Comparison of ENCODE assay signal across 11 mouse cellular contexts in the genomic region with DNA sequence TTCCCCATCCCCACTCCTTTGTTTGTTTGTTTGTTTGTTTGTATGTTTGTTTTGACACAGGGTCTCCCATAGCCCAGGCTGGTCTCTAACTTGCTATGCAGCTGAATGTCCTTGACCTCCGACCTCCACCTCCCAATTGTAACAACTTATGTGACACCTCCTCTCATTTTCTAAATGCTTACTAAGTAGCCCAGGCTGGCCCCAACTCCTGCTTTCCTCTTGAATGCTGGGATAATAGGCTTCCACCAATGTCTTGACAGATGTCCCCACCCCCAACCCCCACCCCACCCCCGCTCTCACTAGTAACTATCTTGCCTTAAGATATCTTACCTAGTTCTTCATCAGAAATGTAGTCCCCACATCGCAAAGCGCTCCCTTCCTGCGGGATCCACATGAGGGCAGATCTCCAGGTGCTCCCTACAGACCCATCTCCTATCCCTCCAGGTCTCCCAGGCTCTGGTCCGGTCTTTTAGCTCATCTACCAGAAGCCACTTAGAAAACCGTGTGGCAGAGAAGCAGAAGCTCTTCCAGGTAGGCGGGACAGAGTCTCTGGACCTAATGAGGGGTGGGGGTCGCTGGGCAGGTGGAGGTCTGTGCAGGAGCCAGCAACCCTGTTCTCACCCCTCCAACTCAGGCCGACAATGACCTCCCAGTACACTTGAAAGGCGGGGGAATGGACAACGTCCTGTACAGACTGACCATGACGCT. TPM values are rescaled to one million over a fixed set of nuclear protein-coding genes. Genes with fewer than 3 reads are reported as not detected.
DNase-seq lines count a peak whose midpoint lies in the region; ATAC-seq and TF ChIP-seq lines count a peak whose summit lies in the region.
"Had no signal": no experiment of that assay in that cellular context is flagged by ENCODE, and none has a peak within 500 bp of the region (broad histone marks: within the 10 kb centered on the region; RNA-seq: fewer than 3 reads in every experiment).

No protein-coding gene starts in this region.

- WGBS in hindbrain, embryonic 13.5 days = 76% methylated on average over 13 of the region's 13 CpGs
- 71% methylated on average over 13 of the region's 13 CpGs for WGBS in hindbrain, embryonic 16.5 days
- 75% methylated on average over 13 of the region's 13 CpGs for WGBS in stomach, postnatal 0 days

- no peak overlapping the region for H3K4me3 ChIP-seq in hindbrain, embryonic 13.5 days
- H3K4me3 ChIP-seq in hindbrain, embryonic 16.5 days (ENCODE audit: low read length) = no peak overlapping the region
- no peak overlapping the region for H3K4me3 ChIP-seq in testis, adult 2 months (ENCODE audit: control insufficient read depth, low read depth, low read length)
- H3K4me3 ChIP-seq in stomach, postnatal 0 days (ENCODE audit: low read depth, low read length) = no peak overlapping the region
- H3K4me3 ChIP-seq: limb, embryonic 12.5 days had no signal

- no peak overlapping the region for H3K27ac ChIP-seq in hindbrain, embryonic 13.5 days
- H3K27ac ChIP-seq in hindbrain, embryonic 16.5 days (ENCODE audit: low read depth, low read length) = no peak overlapping the region
- 0 out of 2 replicates have a peak overlapping the region, but pooled peaks have one; percentile 3 for H3K27ac ChIP-seq in testis, adult 2 months (ENCODE audit: control insufficient read depth, insufficient read depth, low read depth, low read length)
- 0 out of 2 replicates have a peak overlapping the region, but pooled peaks have one; percentile 40 for H3K27ac ChIP-seq in stomach, postnatal 0 days (replicated peaks)
- H3K27ac ChIP-seq: limb, embryonic 12.5 days had no signal

- ATAC-seq in hindbrain, embryonic 13.5 days (ENCODE audit: low FRiP score) = no peak
- no peak for ATAC-seq in hindbrain, embryonic 16.5 days
- ATAC-seq in stomach, postnatal 0 days (ENCODE audit: low FRiP score, low TSS enrichment) = no peak

- TF ChIP-seq POLR2A in testis, adult 2 months (IDR thresholded peaks at IDR 0.05; ENCODE audit: control insufficient read depth, low read depth, low read length) = no peak

- peaks cover 49% of the 10 kb centered on the region for H3K36me3 ChIP-seq in hindbrain, embryonic 13.5 days
- peaks cover 22% of the 10 kb centered on the region for H3K36me3 ChIP-seq in hindbrain, embryonic 16.5 days (ENCODE audit: control insufficient read depth, insufficient read depth, low read length)
- H3K36me3 ChIP-seq in testis, adult 2 months (ENCODE audit: control insufficient read depth, insufficient read depth, low read length) = 0 out of 2 replicates have a peak, but pooled peaks cover 2% of the 10 kb centered on the region
- peaks cover 18% of the 10 kb centered on the region for H3K36me3 ChIP-seq in stomach, postnatal 0 days (ENCODE audit: control insufficient read depth, insufficient read depth, low read length)

- TF ChIP-seq CTCF in testis, adult 2 months (IDR thresholded peaks at IDR 0.05; ENCODE audit: control insufficient read depth, insufficient read depth, insufficient replicate concordance, low read depth, low read length) = no peak
- TF ChIP-seq CTCF in stomach, postnatal 0 days (IDR thresholded peaks at IDR 0.05; ENCODE audit: low read depth) = no peak

- H3K27me3 ChIP-seq in hindbrain, embryonic 13.5 days = no peaks in the 10 kb centered on the region
- no peaks in the 10 kb centered on the region for H3K27me3 ChIP-seq in hindbrain, embryonic 16.5 days (replicated peaks; ENCODE audit: control insufficient read depth, insufficient read depth, low read length)
- no peaks in the 10 kb centered on the region for H3K27me3 ChIP-seq in testis, adult 2 months (ENCODE audit: control insufficient read depth, insufficient read depth, low read length)
- no peaks in the 10 kb centered on the region for H3K27me3 ChIP-seq in stomach, postnatal 0 days (ENCODE audit: control insufficient read depth, insufficient read depth, low read length)
- H3K27me3 ChIP-seq: limb, embryonic 12.5 days had no signal

- peaks cover 11% of the 10 kb centered on the region for H3K4me1 ChIP-seq in hindbrain, embryonic 13.5 days (replicated peaks)
- no peaks in the 10 kb centered on the region; the same call in 1 of the 2 replicates for H3K4me1 ChIP-seq in hindbrain, embryonic 16.5 days (ENCODE audit: control insufficient read depth, insufficient read depth, low read depth, low read length)
- peaks cover 9% of the 10 kb centered on the region for H3K4me1 ChIP-seq in testis, adult 2 months (ENCODE audit: control insufficient read depth, insufficient read depth, low read length)
- no peaks in the 10 kb centered on the region for H3K4me1 ChIP-seq in stomach, postnatal 0 days (replicated peaks; ENCODE audit: control insufficient read depth, insufficient read depth)

- H3K9me3 ChIP-seq in hindbrain, embryonic 13.5 days = no peaks in the 10 kb centered on the region
- no peaks in the 10 kb centered on the region for H3K9me3 ChIP-seq in hindbrain, embryonic 16.5 days (ENCODE audit: control insufficient read depth, low read length)
- no peaks in the 10 kb centered on the region for H3K9me3 ChIP-seq in stomach, postnatal 0 days (ENCODE audit: control insufficient read depth, low read length)
- H3K9me3 ChIP-seq: forebrain, embryonic 10.5 days; limb, embryonic 12.5 days had no signal

- peak; percentile 26 for DNase-seq in adrenal gland, postnatal 14 days
- no peak for DNase-seq in adrenal gland, postnatal 36 days
- DNase-seq in testis, postnatal 14 days (ENCODE audit: low spot score) = no peak
- no peak for DNase-seq in stomach, postnatal 0 days (ENCODE audit: low spot score)
- no peak for DNase-seq in left cerebral cortex, postnatal 25 days (ENCODE audit: low spot score in 2 of 2)
- DNase-seq: right cerebral cortex, postnatal 25 days had no signal

- TF ChIP-seq EP300 in stomach, postnatal 0 days (optimal IDR thresholded peaks at IDR 0.05) = no peak

- intact Hi-C loops in left cerebral cortex, postnatal 25 days (cut with DNase I) = loop anchor here (5.0 kb wide), 1 partner anchor 33 kb away; no protein-coding TSS in a partner anchor

- no peak overlapping the region for H3K9ac ChIP-seq in hindbrain, embryonic 13.5 days
- no peak overlapping the region for H3K9ac ChIP-seq in hindbrain, embryonic 16.5 days (ENCODE audit: low read depth, low read length)
- no peak overlapping the region for H3K9ac ChIP-seq in stomach, postnatal 0 days (ENCODE audit: low read length)
- H3K9ac ChIP-seq: limb, embryonic 12.5 days had no signal

- peak overlapping the region; percentile 45 for H3K4me2 ChIP-seq in hindbrain, embryonic 13.5 days
- H3K4me2 ChIP-seq in hindbrain, embryonic 16.5 days (ENCODE audit: low read length) = no peak overlapping the region
- 0 out of 2 replicates have a peak overlapping the region, but pooled peaks have one; percentile 52 for H3K4me2 ChIP-seq in stomach, postnatal 0 days (replicated peaks; ENCODE audit: low read depth)

RNA-seq across cellular contexts. Expression of a gene that starts 0.9 kb away (rescaled TPM):
- 1,359 and 1,375 TPM in 2 replicates for total RNA-seq in adrenal gland, postnatal 14 days (2021)
- total RNA-seq in adrenal gland, postnatal 36 days (2021) = 100 to 1,000 TPM; 329 to 440 TPM
- polyA plus RNA-seq in hindbrain, embryonic 13.5 days (2015; fragmentation: Nextera tagmentation; extraction: Ambion mirVana) = 4.5 and 8.0 TPM in 2 replicates
- 5.6 and 6.8 TPM in 2 replicates for polyA plus RNA-seq in hindbrain, embryonic 16.5 days (2015; fragmentation: Nextera tagmentation; extraction: Ambion mirVana)
- polyA plus RNA-seq in testis, adult 2 months (2012; rRNA removed) = 4.0 and 5.2 TPM in 2 replicates
- 38.8 and 40.7 TPM in 2 replicates for polyA plus RNA-seq in stomach, postnatal 0 days (2015; fragmentation: Nextera tagmentation; extraction: Ambion mirVana)
- total RNA-seq in left cerebral cortex, postnatal 25 days (2021) = 1 to 10 TPM; 5.5 to 6.0 TPM

RNA-seq across cellular contexts. Expression of a gene that starts 13.8 kb away (rescaled TPM):
- total RNA-seq in adrenal gland, postnatal 14 days (2021) = 526 and 534 TPM in 2 replicates
- total RNA-seq in adrenal gland, postnatal 36 days (2021) = 100 to 1,000 TPM; 587 to 633 TPM
- 68.1 and 78.1 TPM in 2 replicates for polyA plus RNA-seq in hindbrain, embryonic 13.5 days (2015; fragmentation: Nextera tagmentation; extraction: Ambion mirVana)
- 86.0 and 94.7 TPM in 2 replicates for polyA plus RNA-seq in hindbrain, embryonic 16.5 days (2015; fragmentation: Nextera tagmentation; extraction: Ambion mirVana)
- polyA plus RNA-seq in testis, adult 2 months (2012; rRNA removed) = 562 and 592 TPM in 2 replicates
- polyA plus RNA-seq in stomach, postnatal 0 days (2015; fragmentation: Nextera tagmentation; extraction: Ambion mirVana) = 94.5 and 96.8 TPM in 2 replicates
- 100 to 1,000 TPM; 180 to 183 TPM for total RNA-seq in left cerebral cortex, postnatal 25 days (2021)

RNA-seq across cellular contexts. Expression of a gene that starts 15.2 kb away (rescaled TPM):
- 57.8 and 63.1 TPM in 2 replicates for total RNA-seq in adrenal gland, postnatal 14 days (2021)
- total RNA-seq in adrenal gland, postnatal 36 days (2021) = 10 to 100 TPM; 46.2 to 57.2 TPM
- polyA plus RNA-seq in hindbrain, embryonic 13.5 days (2015; fragmentation: Nextera tagmentation; extraction: Ambion mirVana) = 17.5 and 18.6 TPM in 2 replicates
- 8.0 and 9.2 TPM in 2 replicates for polyA plus RNA-seq in hindbrain, embryonic 16.5 days (2015; fragmentation: Nextera tagmentation; extraction: Ambion mirVana)
- polyA plus RNA-seq in testis, adult 2 months (2012; rRNA removed) = 5.8 and 6.4 TPM in 2 replicates
- 4.2 and 5.4 TPM in 2 replicates for polyA plus RNA-seq in stomach, postnatal 0 days (2015; fragmentation: Nextera tagmentation; extraction: Ambion mirVana)
- 10 to 100 TPM; 48.5 to 49.7 TPM for total RNA-seq in left cerebral cortex, postnatal 25 days (2021)

RNA-seq across cellular contexts. Expression of a gene that starts 47.0 kb away (rescaled TPM):
- 95.5 and 99.4 TPM in 2 replicates for total RNA-seq in adrenal gland, postnatal 14 days (2021)
- 10 to 100 TPM; 69.4 to 76.1 TPM for total RNA-seq in adrenal gland, postnatal 36 days (2021)
- polyA plus RNA-seq in hindbrain, embryonic 13.5 days (2015; fragmentation: Nextera tagmentation; extraction: Ambion mirVana) = 174 and 175 TPM in 2 replicates
- 168 and 175 TPM in 2 replicates for polyA plus RNA-seq in hindbrain, embryonic 16.5 days (2015; fragmentation: Nextera tagmentation; extraction: Ambion mirVana)
- polyA plus RNA-seq in testis, adult 2 months (2012; rRNA removed) = 242 and 257 TPM in 2 replicates
- polyA plus RNA-seq in stomach, postnatal 0 days (2015; fragmentation: Nextera tagmentation; extraction: Ambion mirVana) = 98.2 and 106 TPM in 2 replicates
- total RNA-seq in left cerebral cortex, postnatal 25 days (2021) = 10 to 100 TPM; 57.6 to 59.5 TPM

RNA-seq across cellular contexts. Expression of a gene that starts 47.3 kb away (rescaled TPM):
- 67.7 and 75.4 TPM in 2 replicates for total RNA-seq in adrenal gland, postnatal 14 days (2021)
- 10 to 100 TPM; 98.7 to 99.8 TPM for total RNA-seq in adrenal gland, postnatal 36 days (2021)
- polyA plus RNA-seq in hindbrain, embryonic 13.5 days (2015; fragmentation: Nextera tagmentation; extraction: Ambion mirVana) = 383 and 390 TPM in 2 replicates
- polyA plus RNA-seq in hindbrain, embryonic 16.5 days (2015; fragmentation: Nextera tagmentation; extraction: Ambion mirVana) = 465 and 500 TPM in 2 replicates
- polyA plus RNA-seq in testis, adult 2 months (2012; rRNA removed) = 65.7 and 66.2 TPM in 2 replicates
- polyA plus RNA-seq in stomach, postnatal 0 days (2015; fragmentation: Nextera tagmentation; extraction: Ambion mirVana) = 149 and 153 TPM in 2 replicates
- 100 to 1,000 TPM; 130 to 143 TPM for total RNA-seq in left cerebral cortex, postnatal 25 days (2021)

Comparison
In these comparisons a context has a peak if more than half of its experiments do, and no peak if none do; other contexts are left out.
1. H3K27ac ChIP-seq: peak in testis, adult 2 months (single experiment) and stomach, postnatal 0 days (single experiment); none in hindbrain, embryonic 13.5 days (single experiment) and hindbrain, embryonic 16.5 days (single experiment).